Mouse (Mus musculus): ENCODE measurements at regions not wholly inside any gene's neighbourhood (a gene's known extent, or its start where the extent isn't known, plus 50 kb on each side); places are given as distances from the start of the nearest gene placed in this dataset.

- TF ChIP-seq MAX (IDR thresholded peaks at IDR 0.05; ENCODE audit: low read length), result no peak
- TF ChIP-seq CTCF (IDR thresholded peaks at IDR 0.05 in 2 of 3, conservative IDR thresholded peaks at IDR 0.05 in 1 of 3; ENCODE audit: control insufficient read depth in 1 of 3, insufficient read depth in 1 of 3, low read depth in 2 of 3, low read length in 3 of 3, poor library complexity in 1 of 3, severe bottlenecking in 1 of 3), result no peak
- TF ChIP-seq EP300 (IDR thresholded peaks at IDR 0.05; ENCODE audit: low read depth in 1 of 2, low read length in 2 of 2), result no peak
- no peak for TF ChIP-seq USF1 (IDR thresholded peaks at IDR 0.05; ENCODE audit: low read depth, low read length)
Observed at GRCm38 (mm10) chr5:77532261-77533015, 124.6 kb upstream of the Igfbp7 start.

Data from MEL (cell line).